Mouse (Mus musculus): ENCODE measurements around the gene Arl5c.
"Not testable (repeated sequence)": the region's sequence is repeated elsewhere in the genome, so short reads cannot be mapped to it uniquely, and the experiment has no call there.

Gene Arl5c

GRCm38 (mm10) chr11:97959300-97959680 is 36.7 kb downstream of the Arl5c start:
- no peak for DNase-seq (ENCODE audit: low read depth, low spot score)

- no peak for DNase-seq (ENCODE audit: low read depth, low spot score)
Observed at GRCm38 (mm10) chr11:97958641-97959299, 37.2 kb downstream of the Arl5c start.

- DNase-seq (ENCODE audit: low read depth, low spot score) = no peak
Observed at GRCm38 (mm10) chr11:97956905-97957560, 38.9 kb downstream of the Arl5c start.

- DNase-seq (ENCODE audit: low read depth, low spot score) = no peak
Observed at GRCm38 (mm10) chr11:97955915-97956314, 40.1 kb downstream of the Arl5c start.

GRCm38 (mm10) chr11:97955146-97955902 is 40.7 kb downstream of the Arl5c start:
- no peak for DNase-seq (ENCODE audit: low read depth, low spot score)

- DNase-seq (ENCODE audit: low read depth, low spot score) = no peak
Observed at GRCm38 (mm10) chr11:97954469-97955141, 41.4 kb downstream of the Arl5c start.

GRCm38 (mm10) chr11:97953939-97954275 is 42.1 kb downstream of the Arl5c start:
- DNase-seq (ENCODE audit: low read depth, low spot score) = no peak

- DNase-seq (ENCODE audit: low read depth, low spot score) = no peak
Observed at GRCm38 (mm10) chr11:97953179-97953938, 42.6 kb downstream of the Arl5c start.

- DNase-seq (ENCODE audit: low read depth, low spot score) = no peak
Observed at GRCm38 (mm10) chr11:97952367-97953006, 43.5 kb downstream of the Arl5c start.

- no peak for DNase-seq (ENCODE audit: low read depth, low spot score)
Observed at GRCm38 (mm10) chr11:97949703-97950475, 46.1 kb downstream of the Arl5c start.

- peak; percentile 60 for DNase-seq (ENCODE audit: low read depth, low spot score)
Observed at GRCm38 (mm10) chr11:97947426-97947825, 48.6 kb downstream of the Arl5c start.

- not testable (repeated sequence) for DNase-seq (ENCODE audit: low read depth, low spot score)
Observed at GRCm38 (mm10) chr11:97945738-97946289, 50.2 kb downstream of the Arl5c start.

- DNase-seq (ENCODE audit: low read depth, low spot score) = no peak
Observed at GRCm38 (mm10) chr11:97945031-97945430, 51.0 kb downstream of the Arl5c start.

- DNase-seq (ENCODE audit: low read depth, low spot score) = no peak
Observed at GRCm38 (mm10) chr11:97943256-97943655, 52.7 kb downstream of the Arl5c start.

- DNase-seq (ENCODE audit: low read depth, low spot score) = no peak
Observed at GRCm38 (mm10) chr11:97942420-97943111, 53.4 kb downstream of the Arl5c start.

Data from retina, postnatal 7 days (tissue).